Mouse (Mus musculus): ENCODE measurements around the gene Smyd3.

- TF ChIP-seq CTCF (IDR thresholded peaks at IDR 0.05; ENCODE audit: control insufficient read depth, insufficient read depth, insufficient read length), result no peak
- no peak for TF ChIP-seq USF1 (IDR thresholded peaks at IDR 0.05; ENCODE audit: low read depth)
- TF ChIP-seq MAX (IDR thresholded peaks at IDR 0.05), result no peak
Measured at GRCm38 (mm10) chr1:179161947-179162346, 355.9 kb downstream of the Smyd3 start.

All from C2C12 (cell line).